Mouse (Mus musculus) spleen, adult 2 months (tissue): ENCODE measurements around the gene Brd3. TPM values are rescaled to one million over a fixed set of nuclear protein-coding genes. Genes with fewer than 3 reads are reported as not detected.
"Not testable (repeated sequence)": the region's sequence is repeated elsewhere in the genome, so short reads cannot be mapped to it uniquely, and the experiment has no call there.

Experiments used
- DNase-seq, 2 experiments: peaks; one replicate each; pipeline versions ENCODE4 v3.0.0 to v3.0.0-alpha.2; 2012 to 2021; ENCODE audit warnings: low spot score in 2 of 2, low read depth in 1 of 2
- H3K27ac ChIP-seq: fragments of 200-500 bp; 2 replicates; pipeline ENCODE4 v1.5.1; 2012; ENCODE audit warnings: low read length, inconsistent platforms; ENCODE audit not compliant: insufficient read depth
- H3K27me3 ChIP-seq: fragments of 200-500 bp; 2 replicates; pipeline ENCODE4 v1.6.1; 2012; ENCODE audit warnings: mild to moderate bottlenecking, moderate library complexity, low read length, inconsistent platforms; ENCODE audit not compliant: control insufficient read depth, insufficient read depth
- H3K36me3 ChIP-seq: fragments of 200-500 bp; 2 replicates; pipeline ENCODE4 v1.6.1; 2012; ENCODE audit warnings: mild to moderate bottlenecking, low read length, inconsistent platforms; ENCODE audit not compliant: control insufficient read depth, insufficient read depth
- H3K4me1 ChIP-seq: fragments of 200-500 bp; 2 replicates; pipeline ENCODE4 v1.6.1; 2011; ENCODE audit warnings: inconsistent platforms; ENCODE audit not compliant: control insufficient read depth, insufficient read depth, insufficient read length
- H3K4me3 ChIP-seq: fragments of 200-500 bp; 2 replicates; pipeline ENCODE4 v1.5.1; 2011; ENCODE audit warnings: mild to moderate bottlenecking, inconsistent platforms; ENCODE audit not compliant: insufficient read depth, insufficient read length; ENCODE audit errors: extremely low read depth
- CTCF ChIP-seq: fragments of 200-500 bp; IDR thresholded peaks from 2 replicates; pipeline ENCODE4 v1.5.1; 2011; ENCODE audit warnings: mild to moderate bottlenecking, inconsistent platforms; ENCODE audit not compliant: insufficient read depth, insufficient read length, insufficient replicate concordance; ENCODE audit errors: extremely low read depth
- POLR2A ChIP-seq: fragments of 200-500 bp; IDR thresholded peaks from 2 replicates; pipeline ENCODE4 v1.6.1; 2011; ENCODE audit warnings: low read depth, low read length, inconsistent platforms
- WGBS: fragments of 180-500 bp; shearing (Covaris S2); methylation state at CpG from one replicate; pipeline ENCODE4 v1.1.7; 2018; 5-methylcytosine and 5-hydroxymethylcytosine counted together
- polyA plus RNA-seq: library from polyadenylated mRNA; depleted of rRNA; stranded (reverse); fragments of >200 nt; gene quantifications from 2 replicates; pipeline ENCODE4 v1.2.3, GENCODE M21; 2012

Brd3 gene
- polyA plus RNA-seq, 1 experiment, result 18.2 TPM

DNA sequence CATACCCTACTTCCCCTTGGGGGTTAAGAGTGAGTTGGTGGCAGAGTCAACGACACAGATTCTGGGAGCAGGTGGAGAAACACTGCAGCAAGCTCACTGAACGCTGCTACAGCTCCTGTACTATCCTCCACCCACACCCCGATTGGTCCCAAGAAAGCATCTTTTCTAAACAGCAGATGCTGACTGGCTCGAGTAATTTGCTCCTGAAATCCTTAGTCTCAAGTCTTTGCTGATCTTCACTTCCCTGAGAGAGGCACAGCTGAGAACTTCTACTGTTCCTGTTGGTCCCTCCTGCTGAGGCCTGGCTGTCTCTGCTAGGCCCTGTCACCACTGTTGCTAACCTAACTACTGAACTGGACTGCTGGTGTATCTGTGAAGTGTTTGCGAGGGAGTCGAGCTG lies 37.2 kb upstream of the Brd3 start:
- DNase-seq, result no peak
- Histone ChIP-seq H3K36me3 (no peaks in the 10 kb centered on the region), H3K27ac (no peak overlapping the region), H3K27me3 (no peaks in the 10 kb centered on the region), H3K4me3 (no peak overlapping the region), H3K4me1 (peaks cover 3% of the 10 kb centered on the region; the same call in 1 of the 2 replicates)
- TF ChIP-seq CTCF (no peak), POLR2A (no peak)
- 87% methylated on average over 6 of the region's 6 CpGs for WGBS

DNA sequence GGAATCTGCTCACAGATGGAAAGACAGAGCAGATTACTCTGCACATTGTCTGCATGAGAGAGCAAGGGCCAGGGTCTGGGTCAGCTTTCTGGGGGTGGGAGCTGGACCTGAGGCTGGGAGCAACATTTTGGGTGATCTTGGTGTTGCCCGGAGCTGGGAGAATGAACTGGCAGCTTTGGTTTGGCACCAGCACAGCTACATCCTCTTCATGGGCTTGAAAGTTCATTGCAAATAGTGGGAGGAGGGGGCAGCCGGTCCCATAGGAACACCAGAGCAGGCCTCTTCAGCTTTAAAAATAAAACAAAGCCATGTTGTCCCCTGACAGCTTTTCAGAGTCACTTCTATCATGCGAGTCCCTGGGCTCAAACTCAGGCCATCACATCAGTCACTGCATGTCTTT lies 33.8 kb upstream of the Brd3 start:
- no peak for DNase-seq

DNA sequence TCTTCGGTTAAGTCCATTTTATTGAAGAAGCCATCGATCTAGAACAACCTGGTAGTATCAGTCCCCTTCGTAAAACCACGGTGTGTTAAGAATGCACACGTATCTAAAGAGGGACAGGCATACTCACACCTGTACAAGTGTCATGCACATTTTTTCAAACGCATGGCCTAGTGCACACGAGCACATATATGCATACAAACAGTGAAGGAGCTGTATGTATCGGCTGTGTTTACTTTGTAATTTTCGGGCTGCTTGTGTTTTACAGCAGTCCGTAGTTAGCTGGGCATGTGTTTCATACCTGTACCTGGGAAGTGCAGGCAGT lies 33.0 kb upstream of the Brd3 start:
- DNase-seq, result no peak
- WGBS, result 18% methylated on average over 10 of the region's 10 CpGs
- Histone ChIP-seq H3K4me1 (peaks cover 3% of the 10 kb centered on the region; the same call in 1 of the 2 replicates), H3K27ac (peak overlapping the region; percentile 95), H3K4me3 (peak overlapping the region; percentile 73; the same call in 1 of the 2 replicates), H3K27me3 (no peaks in the 10 kb centered on the region), H3K36me3 (peaks cover 4% of the 10 kb centered on the region)
- TF ChIP-seq CTCF (no peak), POLR2A (no peak)

More for the DNA sequence above, 33.8 kb upstream of the Brd3 start:
- TF ChIP-seq CTCF (no peak), POLR2A (no peak)
- Histone ChIP-seq H3K36me3 (no peaks in the 10 kb centered on the region), H3K4me3 (no peak overlapping the region), H3K27ac (no peak overlapping the region), H3K27me3 (no peaks in the 10 kb centered on the region), H3K4me1 (peaks cover 3% of the 10 kb centered on the region; the same call in 1 of the 2 replicates)
- WGBS, result 94% methylated on average over 3 of the region's 3 CpGs

DNA sequence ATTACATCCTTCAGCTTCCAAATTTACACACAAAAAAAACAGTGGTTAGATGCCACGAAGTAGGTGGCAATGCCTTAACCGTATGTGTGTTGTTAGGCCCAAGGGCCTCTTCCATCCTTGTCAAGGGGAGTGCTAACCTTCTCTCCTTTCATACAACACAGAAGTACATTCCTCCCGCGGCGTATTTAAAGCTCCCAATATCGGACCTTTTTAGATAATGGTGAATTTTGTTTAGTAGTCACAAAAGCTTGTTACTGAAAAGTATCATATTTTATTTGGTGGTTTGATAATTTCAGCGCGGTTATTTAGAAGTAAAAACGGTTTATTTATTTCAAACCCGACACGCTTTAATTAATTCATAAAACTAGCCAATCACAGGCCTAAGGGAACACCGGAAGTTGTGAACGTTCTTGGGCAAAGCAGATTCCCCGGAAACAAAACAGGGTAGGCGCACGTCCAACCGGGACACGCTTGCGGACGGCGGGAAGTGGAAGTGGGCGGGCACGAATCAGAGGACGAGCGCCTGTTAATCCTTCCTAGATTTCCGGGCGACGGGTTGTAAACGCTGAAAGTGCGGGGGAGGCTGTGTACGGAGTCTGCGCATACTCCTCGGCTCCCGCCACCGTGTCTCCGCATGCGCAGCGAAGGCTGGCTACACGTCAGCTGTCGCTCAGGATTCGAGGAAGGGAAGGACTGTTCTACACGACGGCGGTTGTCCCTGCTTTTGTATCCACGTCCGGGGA lies 32.5 kb upstream of the Brd3 start:
- Histone ChIP-seq H3K27me3 (no peaks in the 10 kb centered on the region), H3K4me1 (peaks cover 3% of the 10 kb centered on the region; the same call in 1 of the 2 replicates), H3K27ac (peak overlapping the region; percentile 95), H3K36me3 (peaks cover 7% of the 10 kb centered on the region), H3K4me3 (peak overlapping the region; percentile 73)
- DNase-seq, result peak; percentile 86 to 87
- under 1% methylated on average over 46 of the region's 46 CpGs for WGBS
- TF ChIP-seq POLR2A (peak; percentile 38; the same call in 1 of the 2 replicates), CTCF (no peak)

DNA sequence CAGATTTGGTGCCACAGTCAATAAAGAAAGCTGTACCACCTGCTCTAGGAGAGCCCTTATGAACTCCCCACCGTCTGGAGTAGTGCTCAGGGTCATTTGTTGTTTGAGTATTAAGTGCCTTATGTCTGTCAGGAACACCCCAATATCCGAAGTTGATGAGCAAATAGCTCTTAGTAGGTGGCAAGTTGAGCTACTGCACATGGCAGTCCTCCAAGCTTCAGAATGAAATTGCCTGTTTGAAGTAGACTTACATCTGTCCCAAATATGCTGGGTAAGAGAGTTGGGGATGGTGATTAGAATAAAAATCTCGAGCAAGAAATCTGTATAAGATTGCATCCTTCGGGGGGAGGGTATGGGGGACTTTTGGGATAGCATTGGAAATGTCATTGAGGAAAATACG lies 31.9 kb upstream of the Brd3 start:
- no peak for TF ChIP-seq POLR2A
- no peak for TF ChIP-seq CTCF
- no peak overlapping the region for H3K4me3 ChIP-seq
- 37% methylated on average over 5 of the region's 5 CpGs for WGBS
- H3K4me1 ChIP-seq, result peaks cover 3% of the 10 kb centered on the region; the same call in 1 of the 2 replicates
- peaks cover 12% of the 10 kb centered on the region for H3K36me3 ChIP-seq
- no peaks in the 10 kb centered on the region for H3K27me3 ChIP-seq
- DNase-seq, result no peak
- no peak overlapping the region for H3K27ac ChIP-seq

DNA sequence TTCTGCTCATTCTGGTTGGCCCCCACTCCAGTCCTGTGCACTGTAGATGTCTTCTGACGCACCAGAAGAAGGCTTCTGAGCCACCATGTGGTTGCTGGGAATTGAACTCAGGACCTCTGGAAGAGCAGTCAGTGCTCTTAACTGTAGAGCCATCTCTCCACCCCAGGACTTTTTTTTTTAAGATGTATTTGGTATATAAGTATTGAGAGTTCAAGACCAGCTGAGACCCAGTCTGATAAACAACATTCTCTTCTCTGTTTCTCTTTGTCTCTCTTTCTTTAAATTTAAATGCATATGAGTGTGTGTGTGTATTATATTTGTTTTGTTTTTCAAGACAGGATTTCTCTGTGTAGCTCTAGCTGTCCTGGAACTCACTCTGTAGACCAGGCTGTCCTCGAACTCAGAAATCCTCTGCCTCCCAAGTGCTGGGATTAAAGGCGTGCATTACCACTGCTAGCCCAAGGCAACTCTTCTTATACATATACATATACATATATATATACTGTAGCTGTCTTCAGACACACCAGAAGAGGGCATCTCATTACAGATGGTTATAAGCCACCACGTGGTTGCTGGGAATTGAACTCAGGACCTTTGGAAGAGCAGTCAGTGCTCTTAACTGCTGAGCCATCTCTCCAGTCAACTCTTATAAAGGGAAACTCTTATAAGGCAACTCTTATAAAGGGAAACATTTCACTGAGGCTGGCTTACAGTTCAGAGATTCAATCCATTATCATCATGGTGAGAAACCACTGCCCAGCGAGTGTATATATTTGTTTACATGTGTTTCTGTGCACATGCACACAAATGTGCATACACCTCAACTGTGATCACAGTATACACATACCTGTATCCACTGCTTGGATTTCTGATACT lies 31.2 kb upstream of the Brd3 start:
- not testable (repeated sequence) for H3K4me1 ChIP-seq, DNase-seq, H3K27me3 ChIP-seq, H3K4me3 ChIP-seq, H3K27ac ChIP-seq
- 76% methylated on average over 5 of the region's 5 CpGs for WGBS
- peaks cover 17% of the 10 kb centered on the region for H3K36me3 ChIP-seq
